Mouse (Mus musculus) myocyte (in vitro differentiated cells): ENCODE results near the gene Gm9945.

ENCODE experiments used
- CEBPB ChIP-seq: IDR thresholded peaks from 2 replicates; pipeline ENCODE4 v1.6.1; 2011; ENCODE audit warnings: mild to moderate bottlenecking, moderate library complexity; ENCODE audit not compliant: poor library complexity, insufficient read depth, severe bottlenecking
- E2F4 ChIP-seq: IDR thresholded peaks from one replicate; pipeline ENCODE4 v1.6.1; 2011; ENCODE audit warnings: mild to moderate bottlenecking, control low read depth, moderate library complexity; ENCODE audit not compliant: insufficient read depth
- MAX ChIP-seq: IDR thresholded peaks from one replicate; pipeline ENCODE4 v1.6.1; 2011; ENCODE audit warnings: low read depth, mild to moderate bottlenecking, control low read depth
- MYOD1 ChIP-seq, 3 experiments: IDR thresholded peaks; one replicate each; pipeline ENCODE4 v1.6.1; 2011; ENCODE audit warnings: control low read depth in 2 of 3, low read depth in 2 of 3, mild to moderate bottlenecking in 2 of 3, moderate library complexity in 1 of 3; ENCODE audit not compliant: insufficient read length in 2 of 3, control insufficient read depth in 1 of 3
- MYOG ChIP-seq, 3 experiments: IDR thresholded peaks; one replicate each; pipeline ENCODE4 v1.6.1; 2011; ENCODE audit warnings: control low read depth in 2 of 3, low read depth in 2 of 3, mild to moderate bottlenecking in 2 of 3; ENCODE audit not compliant: insufficient read length in 2 of 3, control insufficient read depth in 1 of 3, insufficient read depth in 1 of 3
- POLR2A ChIP-seq: IDR thresholded peaks from one replicate; pipeline ENCODE4 v1.6.1; 2011; ENCODE audit warnings: low read depth, mild to moderate bottlenecking, control low read depth, moderate library complexity; ENCODE audit not compliant: insufficient read length
- POLR2AphosphoS2 ChIP-seq: IDR thresholded peaks from one replicate; pipeline ENCODE4 v1.6.1; 2011; ENCODE audit warnings: low read depth, control low read depth; ENCODE audit not compliant: insufficient read length
- SRF ChIP-seq: IDR thresholded peaks from one replicate; pipeline ENCODE4 v1.6.1; 2011; ENCODE audit warnings: low read depth; ENCODE audit not compliant: control insufficient read depth, insufficient read length
- TCF12 ChIP-seq: IDR thresholded peaks from one replicate; pipeline ENCODE4 v1.6.1; 2011; ENCODE audit warnings: mild to moderate bottlenecking, control low read depth; ENCODE audit not compliant: poor library complexity, insufficient read depth, severe bottlenecking
- TCF3 ChIP-seq: IDR thresholded peaks from one replicate; pipeline ENCODE4 v1.6.1; 2011; ENCODE audit warnings: low read depth, control low read depth; ENCODE audit not compliant: insufficient read length
- USF1 ChIP-seq: IDR thresholded peaks from one replicate; pipeline ENCODE4 v1.6.1; 2011; ENCODE audit warnings: low read depth, mild to moderate bottlenecking, control low read depth, moderate library complexity

DNA sequence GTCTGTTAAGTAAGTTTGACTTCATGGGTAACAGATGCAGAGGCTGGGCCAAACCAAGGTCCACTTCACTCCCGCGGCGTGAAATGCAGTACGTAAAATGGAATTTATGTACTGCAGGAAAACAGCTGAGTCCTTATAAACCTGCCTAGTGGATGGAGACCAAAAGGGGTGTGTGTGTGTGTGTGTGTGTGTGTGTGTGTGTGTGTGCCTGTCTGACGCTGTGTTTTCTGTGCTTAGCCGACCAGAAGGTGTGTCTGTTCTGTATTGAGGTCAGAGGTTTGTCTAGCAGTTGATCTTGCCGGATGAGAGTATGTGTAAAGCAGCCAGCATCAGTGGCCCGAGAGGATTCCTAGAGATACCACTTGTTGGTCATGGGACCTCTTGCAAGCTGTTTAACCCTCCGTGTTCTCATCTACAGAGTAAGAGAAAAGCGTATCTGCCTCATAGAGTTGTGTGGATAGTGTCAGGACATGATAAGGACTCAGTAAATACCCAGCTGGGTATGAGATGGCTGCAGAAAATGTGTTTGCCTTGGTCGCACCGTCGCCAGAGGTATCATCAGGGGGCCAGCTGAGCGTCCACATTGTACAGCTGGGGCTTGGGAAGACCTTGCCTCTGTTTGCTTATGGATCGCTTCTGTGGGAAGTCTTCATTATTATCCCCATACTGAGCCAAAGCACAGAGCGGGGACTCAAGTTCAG, 41.3 kb downstream of the Gm9945 start:
- no peak for TF ChIP-seq E2F4
- TF ChIP-seq POLR2A: no peak
- no peak for TF ChIP-seq USF1
- no peak for TF ChIP-seq CEBPB
- peak in 2 of 3 experiments; percentile 24 to 32 for TF ChIP-seq MYOG (IDR thresholded peaks at IDR 0.05; ENCODE audit: control insufficient read depth in 1 of 3, insufficient read depth in 1 of 3, insufficient read length in 2 of 3, low read depth in 2 of 3)
- no peak for TF ChIP-seq SRF
- TF ChIP-seq TCF12: no peak
- no peak for TF ChIP-seq MAX
- TF ChIP-seq TCF3: no peak
- no peak for TF ChIP-seq POLR2AphosphoS2
- TF ChIP-seq MYOD1 (IDR thresholded peaks at IDR 0.05; ENCODE audit: control insufficient read depth in 1 of 3, insufficient read length in 2 of 3, low read depth in 2 of 3): peak in 1 of 3 experiments; percentile 13
